Mouse (Mus musculus): ENCODE measurements around the gene Acss3.

Gene Acss3

DNA sequence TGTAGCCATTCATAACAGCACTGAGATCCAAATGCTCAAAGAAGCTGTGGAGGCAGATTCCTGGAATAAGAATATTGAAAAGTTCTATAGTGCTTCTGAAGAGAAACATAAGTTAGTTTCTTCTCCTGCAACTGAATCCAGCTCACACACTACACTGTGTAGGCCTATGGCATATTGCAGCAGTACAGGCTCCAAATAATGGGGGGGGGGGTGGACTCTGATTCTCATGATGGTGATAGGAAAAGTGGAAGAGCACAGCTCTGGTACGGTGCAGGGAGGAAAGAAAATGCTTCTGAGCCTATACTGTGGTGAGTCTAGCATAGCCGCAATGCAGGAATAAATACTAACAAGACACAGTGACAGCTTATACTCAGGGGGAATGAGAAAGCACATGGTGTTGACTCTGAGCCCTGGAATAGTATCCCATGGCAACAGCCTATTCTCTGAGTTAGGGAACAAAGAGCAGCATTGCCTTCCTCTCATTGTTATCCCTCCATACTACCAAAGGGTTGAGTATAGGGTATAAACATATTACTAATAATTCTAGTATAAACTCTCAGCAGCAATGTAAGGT lies 125.3 kb downstream of the Acss3 start:
- DNase-seq: no peak

DNA sequence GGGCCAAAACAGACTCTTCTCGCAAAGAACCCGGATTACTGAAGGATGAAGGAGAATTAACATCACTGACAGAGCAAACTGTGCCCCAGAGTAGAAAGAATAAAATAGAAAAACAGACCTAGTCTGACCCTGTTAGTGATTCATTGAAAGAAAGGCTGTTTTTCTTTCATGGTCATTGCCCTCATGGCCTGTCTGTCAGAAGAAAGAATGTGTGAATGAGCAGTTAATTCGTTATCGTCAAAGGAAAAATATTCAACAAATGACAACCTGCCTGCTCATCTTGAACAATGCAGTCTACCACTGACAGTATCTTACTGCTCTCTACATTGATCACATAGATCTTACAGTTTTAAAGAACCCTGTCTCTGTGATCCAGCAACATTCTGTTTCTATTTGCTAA lies 134.0 kb downstream of the Acss3 start:
- no peak for DNase-seq

DNA sequence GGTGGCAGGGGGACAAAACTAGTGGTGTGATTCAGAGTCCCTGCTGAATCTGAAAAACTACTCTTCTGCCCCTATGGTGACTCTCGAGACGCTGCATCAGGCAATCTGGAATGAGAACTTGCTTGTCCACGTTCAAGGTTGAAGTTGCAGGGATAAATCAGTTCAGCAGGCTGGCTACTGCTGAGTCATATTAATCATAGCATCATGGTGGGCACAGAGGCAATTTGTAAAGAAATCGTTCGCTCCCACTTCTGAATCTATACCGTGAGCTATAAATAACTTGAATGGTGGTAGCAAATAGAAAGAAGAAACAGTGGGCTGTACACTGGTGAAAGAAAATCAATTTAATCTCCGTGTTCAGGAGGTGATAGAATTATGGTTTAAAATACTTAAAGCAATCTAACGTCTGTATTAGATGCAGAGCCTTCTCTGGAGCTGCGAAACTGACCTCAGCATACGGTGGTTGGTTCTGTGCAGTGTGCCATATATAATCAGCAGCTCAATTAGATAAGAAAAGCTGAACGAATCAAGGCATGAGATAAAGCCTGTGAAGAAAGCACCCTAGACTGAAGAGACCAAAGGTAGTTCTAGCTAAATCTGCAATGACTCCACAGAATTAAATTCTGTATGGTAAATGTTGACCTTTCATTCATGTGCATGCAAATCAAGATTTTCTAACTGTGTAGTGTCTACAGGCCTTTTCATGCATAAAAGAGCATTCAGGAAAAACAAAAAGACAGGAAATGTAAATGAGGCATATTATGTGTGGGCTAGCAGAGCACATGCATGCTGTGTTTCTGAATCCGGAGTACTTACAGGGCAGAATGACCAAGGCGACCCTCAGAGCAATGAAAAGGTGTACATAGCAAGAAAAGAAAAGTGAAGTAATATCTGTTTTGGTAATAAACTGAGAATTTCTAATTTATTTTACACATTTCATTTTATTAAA lies 148.0 kb downstream of the Acss3 start:
- DNase-seq: no peak

- no peak for DNase-seq
Measured at GRCm38 (mm10) chr10:106959026-106959425, 164.4 kb downstream of the Acss3 start.

GRCm38 (mm10) chr10:106941380-106941779 lies 182.1 kb downstream of the Acss3 start:
- no peak for DNase-seq

DNA sequence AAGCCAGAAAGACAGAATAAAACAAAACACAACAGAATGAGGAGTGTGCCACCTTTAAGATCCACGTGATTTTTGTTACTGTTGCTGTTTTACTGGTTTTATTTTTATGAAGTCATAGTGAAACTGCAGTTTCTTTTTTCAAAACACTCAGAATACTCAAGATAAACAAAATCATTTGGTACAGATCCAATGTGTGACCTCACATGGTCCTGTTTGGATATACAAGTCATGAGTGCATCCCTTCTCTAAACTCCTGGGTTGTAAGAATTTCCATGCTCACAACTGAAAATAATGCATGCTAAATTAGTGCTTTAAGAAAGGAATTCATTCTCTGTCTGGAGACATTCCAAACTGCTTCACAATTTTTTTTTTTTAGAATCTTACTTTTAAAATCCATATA lies 184.0 kb downstream of the Acss3 start:
- DNase-seq: no peak

- DNase-seq: no peak
Measured at GRCm38 (mm10) chr10:106938851-106939250, 184.6 kb downstream of the Acss3 start.

GRCm38 (mm10) chr10:106936996-106937395 lies 186.5 kb downstream of the Acss3 start:
- DNase-seq: no peak

DNA sequence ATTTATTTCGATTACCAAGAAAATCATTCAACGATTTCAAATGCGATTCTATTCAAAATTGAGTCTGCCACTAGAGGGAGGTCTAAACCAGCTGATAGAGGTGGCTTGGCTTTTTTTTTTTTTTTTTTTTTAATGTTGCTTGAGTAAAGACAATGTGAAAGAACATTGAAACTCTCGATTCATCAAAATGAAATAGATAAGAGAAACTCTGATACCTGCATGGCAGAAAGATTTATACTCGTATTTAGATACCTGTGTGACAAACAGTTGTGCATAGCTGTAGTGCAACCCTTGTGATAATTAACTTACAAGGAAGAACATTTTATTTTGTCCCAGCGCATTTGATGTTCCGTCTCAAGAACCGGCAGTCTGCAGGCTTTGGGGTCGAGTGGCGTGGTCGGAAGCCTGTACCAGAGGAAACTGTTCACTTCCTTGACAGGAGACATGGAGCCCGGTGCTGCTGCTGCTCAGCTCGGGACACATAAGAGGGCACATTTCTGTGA lies 190.8 kb downstream of the Acss3 start:
- DNase-seq: no peak

GRCm38 (mm10) chr10:106928576-106929332 lies 194.7 kb downstream of the Acss3 start:
- DNase-seq: no peak

DNA sequence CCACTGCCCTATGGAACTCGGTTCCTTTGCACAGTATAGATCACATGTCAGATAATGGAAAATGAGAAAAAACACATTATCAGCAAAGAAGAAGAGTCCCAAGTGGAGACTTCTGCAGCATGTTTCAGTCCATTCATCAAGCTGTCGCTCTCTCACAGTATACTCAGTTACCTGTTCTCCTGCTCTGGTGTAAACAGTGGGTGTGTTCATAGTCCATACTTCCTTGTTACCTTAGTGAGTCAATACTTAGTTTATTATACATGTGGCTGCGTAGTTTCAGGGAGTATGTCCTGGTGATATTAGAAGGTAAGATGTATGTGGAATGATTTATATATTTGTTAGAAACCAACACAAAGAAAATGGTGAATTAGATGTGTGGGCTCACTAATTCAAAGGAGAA lies 198.7 kb downstream of the Acss3 start:
- DNase-seq: no peak

DNA sequence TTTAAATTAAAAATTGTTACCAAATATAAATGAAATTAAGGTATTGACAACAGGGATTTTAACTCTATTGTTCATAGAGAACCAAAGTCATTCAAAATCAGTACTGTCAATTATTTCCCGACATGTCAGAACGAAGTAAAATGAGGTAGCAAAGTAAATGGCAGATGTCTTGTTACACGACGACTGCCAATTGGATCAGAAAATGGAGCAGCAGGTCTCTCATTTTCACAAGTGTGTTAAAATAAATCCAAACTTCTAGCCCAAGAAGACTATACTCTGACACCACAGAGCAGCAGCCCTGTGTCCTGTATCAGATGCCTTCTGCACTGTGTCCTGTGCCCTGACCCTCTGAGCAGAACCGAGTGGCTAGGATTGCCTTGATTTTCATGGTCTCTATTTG lies 199.1 kb downstream of the Acss3 start:
- no peak for DNase-seq

DNA sequence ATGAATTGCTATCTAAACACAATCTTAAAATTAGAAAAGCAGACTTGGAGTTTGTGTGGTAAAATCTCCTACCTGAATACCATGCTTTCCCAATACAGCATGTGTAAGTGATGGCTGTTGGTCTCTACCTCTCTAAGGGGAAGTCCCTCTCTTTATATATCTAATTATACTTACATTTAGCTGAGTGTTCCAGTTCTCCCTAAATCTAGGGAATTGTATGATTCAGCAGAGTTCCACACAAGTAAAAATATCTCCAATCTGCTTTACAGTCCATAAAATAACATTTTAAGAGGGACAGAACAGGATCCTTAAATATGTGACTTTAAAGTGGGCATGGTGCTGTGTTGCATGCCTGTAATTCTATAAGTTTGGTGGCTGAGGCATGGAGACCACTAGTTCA lies 208.6 kb downstream of the Acss3 start:
- DNase-seq: no peak

DNA sequence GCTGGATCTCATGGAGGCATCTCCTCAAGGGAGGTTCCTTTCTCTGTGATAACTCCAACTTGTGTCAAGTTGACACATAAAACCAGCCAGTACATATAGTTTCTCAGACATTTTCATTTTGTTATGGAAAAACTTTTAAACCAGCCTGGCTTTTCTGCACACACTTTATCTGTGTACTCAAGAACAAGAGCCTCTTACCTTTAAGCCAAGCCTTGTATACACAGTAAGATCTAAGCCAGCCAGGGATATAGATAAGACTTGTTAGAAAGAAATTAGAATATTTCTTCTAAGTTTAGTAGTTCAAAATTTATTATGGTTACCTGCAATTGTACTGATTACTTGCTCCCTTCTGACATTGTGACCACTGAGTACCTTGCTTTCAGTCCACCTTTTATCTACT lies 209.2 kb downstream of the Acss3 start:
- no peak for DNase-seq

GRCm38 (mm10) chr10:106913032-106913431 lies 210.4 kb downstream of the Acss3 start:
- DNase-seq: no peak

DNA sequence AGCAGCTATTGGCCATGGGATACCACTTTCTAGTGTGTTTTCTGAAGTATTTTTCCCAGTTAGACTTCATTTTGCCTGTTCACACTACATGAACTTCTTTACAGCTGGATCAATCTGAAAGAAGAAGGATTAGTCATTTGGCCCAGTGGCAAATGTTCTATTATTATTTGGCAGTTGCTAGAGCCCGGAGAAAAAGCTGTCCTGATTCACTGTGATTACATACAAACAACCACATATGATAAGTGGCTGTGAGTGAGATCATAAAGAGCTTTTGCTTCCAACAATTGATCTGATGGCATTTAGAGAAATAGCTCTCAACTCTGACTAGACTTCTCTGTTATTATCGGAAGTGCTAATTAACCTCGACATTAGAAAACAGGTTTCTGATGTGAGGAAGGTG lies 213.4 kb downstream of the Acss3 start:
- no peak for DNase-seq

- DNase-seq: no peak
Measured at GRCm38 (mm10) chr10:106896351-106896750, 227.1 kb downstream of the Acss3 start.
